Mouse (Mus musculus): ENCODE data around the gene Rgs7. TPM values are rescaled to one million over a fixed set of nuclear protein-coding genes. Genes with fewer than 3 reads are reported as not detected.

Gene Rgs7
- polyA plus RNA-seq, 1 experiment from 2014 or later = 33.8 TPM

DNA sequence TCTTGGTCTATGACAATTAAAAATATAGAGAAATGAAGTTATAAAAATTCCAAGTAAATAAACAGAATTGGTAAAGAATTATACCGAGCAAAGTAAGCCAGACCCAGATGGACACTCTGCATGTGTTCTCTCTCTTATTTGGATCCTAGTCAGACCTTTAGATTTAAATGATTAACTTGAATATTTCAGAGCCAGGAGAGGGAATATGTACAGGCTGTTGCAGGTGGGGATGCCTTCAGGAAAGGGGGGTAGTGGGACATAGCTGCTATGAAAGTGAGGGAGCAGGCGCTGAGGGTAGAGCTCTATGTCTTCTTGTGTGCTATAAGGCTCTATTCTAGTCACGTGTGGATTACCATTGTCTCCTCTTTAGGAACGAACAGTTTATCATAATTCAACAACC is 296.5 kb downstream of the Rgs7 start:
- 92% methylated on average over 4 of the region's 4 CpGs for WGBS

DNA sequence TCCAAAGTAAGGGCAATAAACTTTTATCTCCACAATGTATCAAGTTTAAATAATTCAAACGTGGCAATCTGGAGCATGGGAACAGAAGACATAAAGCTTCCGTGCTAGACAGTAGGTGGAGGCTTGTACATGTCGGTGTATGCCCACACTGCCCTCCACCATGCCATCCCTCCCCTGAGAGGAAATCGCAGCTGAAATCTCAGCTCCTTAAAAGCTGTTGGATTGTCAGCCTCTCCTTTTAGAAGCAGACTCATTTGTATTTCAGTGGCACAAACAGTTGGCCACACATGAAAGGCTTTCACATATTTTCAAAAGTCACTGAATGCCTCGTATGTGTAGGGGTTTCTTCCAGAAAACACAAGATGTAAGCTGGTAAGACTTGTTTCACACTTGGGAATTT is 304.1 kb downstream of the Rgs7 start:
- no peaks in the 10 kb centered on the region for H3K4me1 ChIP-seq (ENCODE audit: control insufficient read depth, insufficient read depth, low read length)
- no peak for ATAC-seq (ENCODE audit: low FRiP score, low TSS enrichment)
- no peak overlapping the region for H3K9ac ChIP-seq (replicated peaks; ENCODE audit: low read length)
- 66% methylated on average over 5 of the region's 5 CpGs for whole genome bisulfite sequencing
- no peak overlapping the region for H3K4me2 ChIP-seq (ENCODE audit: low read length)
- H3K4me3 ChIP-seq (replicated peaks; ENCODE audit: low read depth, low read length) = no peak overlapping the region
- no peaks in the 10 kb centered on the region for H3K36me3 ChIP-seq (ENCODE audit: control insufficient read depth, insufficient read depth, low read length)
- H3K27me3 ChIP-seq (ENCODE audit: control insufficient read depth, insufficient read depth, low read length) = no peaks in the 10 kb centered on the region
- no peak overlapping the region for H3K27ac ChIP-seq (replicated peaks; ENCODE audit: low read depth, low read length)
- H3K9me3 ChIP-seq (ENCODE audit: control insufficient read depth, low read length) = no peaks in the 10 kb centered on the region
- peak; percentile 24 for DNase-seq

More for the DNA sequence above, 296.5 kb downstream of the Rgs7 start:
- no peaks in the 10 kb centered on the region for H3K4me1 ChIP-seq (ENCODE audit: control insufficient read depth, insufficient read depth, low read length)
- no peak for DNase-seq
- no peaks in the 10 kb centered on the region for H3K27me3 ChIP-seq (ENCODE audit: control insufficient read depth, insufficient read depth, low read length)
- H3K9ac ChIP-seq (replicated peaks; ENCODE audit: low read length) = no peak overlapping the region
- ATAC-seq (ENCODE audit: low FRiP score, low TSS enrichment) = no peak
- H3K4me2 ChIP-seq (ENCODE audit: low read length) = no peak overlapping the region
- no peak overlapping the region for H3K4me3 ChIP-seq (replicated peaks; ENCODE audit: low read depth, low read length)
- H3K27ac ChIP-seq (replicated peaks; ENCODE audit: low read depth, low read length) = no peak overlapping the region
- no peaks in the 10 kb centered on the region for H3K9me3 ChIP-seq (ENCODE audit: control insufficient read depth, low read length)
- no peaks in the 10 kb centered on the region for H3K36me3 ChIP-seq (ENCODE audit: control insufficient read depth, insufficient read depth, low read length)

DNA sequence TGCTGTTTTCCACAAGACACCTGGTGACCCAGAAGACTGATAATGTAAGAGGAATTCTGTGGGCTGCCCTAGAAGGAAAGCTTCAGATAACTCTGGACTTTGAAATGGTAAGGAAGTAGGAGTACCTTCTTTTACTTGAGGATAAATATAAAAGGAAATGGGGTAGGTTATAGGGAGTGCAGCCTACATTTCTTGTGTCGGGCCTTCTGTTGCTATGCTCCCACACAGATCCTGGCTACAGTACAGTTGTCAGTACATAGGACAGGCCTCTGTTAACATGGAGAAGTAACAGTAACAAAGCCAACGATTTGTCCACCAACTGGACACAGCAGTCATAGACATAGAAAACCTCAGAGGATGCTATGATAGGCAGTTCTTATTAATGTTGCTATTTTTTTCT is 307.1 kb downstream of the Rgs7 start:
- DNase-seq (no peak), ATAC-seq (ENCODE audit: low FRiP score, low TSS enrichment) (no peak)
- no peaks in the 10 kb centered on the region for H3K36me3 ChIP-seq (ENCODE audit: control insufficient read depth, insufficient read depth, low read length)
- no peak overlapping the region for H3K27ac ChIP-seq (replicated peaks; ENCODE audit: low read depth, low read length)
- H3K9me3 ChIP-seq (ENCODE audit: control insufficient read depth, low read length) = no peaks in the 10 kb centered on the region
- no peaks in the 10 kb centered on the region for H3K4me1 ChIP-seq (ENCODE audit: control insufficient read depth, insufficient read depth, low read length)
- H3K4me3 ChIP-seq (replicated peaks; ENCODE audit: low read depth, low read length) = no peak overlapping the region
- WGBS = 90% methylated on average over 2 of the region's 2 CpGs
- H3K9ac ChIP-seq (replicated peaks; ENCODE audit: low read length) = no peak overlapping the region
- H3K27me3 ChIP-seq (ENCODE audit: control insufficient read depth, insufficient read depth, low read length) = no peaks in the 10 kb centered on the region
- H3K4me2 ChIP-seq (ENCODE audit: low read length) = no peak overlapping the region

DNA sequence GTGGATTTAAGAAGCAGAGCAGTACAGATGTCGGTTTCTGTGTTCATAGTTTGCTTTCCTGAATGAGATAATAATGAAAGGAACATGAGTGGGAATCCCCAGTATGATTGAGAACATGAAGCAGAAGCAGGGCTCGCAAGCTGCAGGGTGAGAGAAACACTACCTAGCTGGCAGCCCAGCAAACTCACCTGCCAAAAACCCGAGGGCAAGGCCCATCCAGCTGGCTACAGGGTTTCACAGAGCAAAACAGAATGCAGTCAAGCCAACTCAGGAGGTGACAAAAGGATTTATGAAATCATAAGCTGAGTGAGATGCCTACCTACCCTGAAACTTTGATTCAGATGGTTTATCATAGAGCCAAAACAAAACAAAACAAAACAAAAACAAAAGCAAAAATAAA is 307.6 kb downstream of the Rgs7 start:
- no peaks in the 10 kb centered on the region for H3K36me3 ChIP-seq (ENCODE audit: control insufficient read depth, insufficient read depth, low read length)
- ATAC-seq (ENCODE audit: low FRiP score, low TSS enrichment) (no peak), DNase-seq (no peak)
- no peak overlapping the region for H3K9ac ChIP-seq (replicated peaks; ENCODE audit: low read length)
- no peaks in the 10 kb centered on the region for H3K27me3 ChIP-seq (ENCODE audit: control insufficient read depth, insufficient read depth, low read length)
- H3K4me1 ChIP-seq (ENCODE audit: control insufficient read depth, insufficient read depth, low read length) = no peaks in the 10 kb centered on the region
- no peak overlapping the region for H3K4me2 ChIP-seq (ENCODE audit: low read length)
- no peak overlapping the region for H3K4me3 ChIP-seq (replicated peaks; ENCODE audit: low read depth, low read length)
- WGBS = 78% methylated on average over 3 of the region's 3 CpGs
- no peak overlapping the region for H3K27ac ChIP-seq (replicated peaks; ENCODE audit: low read depth, low read length)
- no peaks in the 10 kb centered on the region for H3K9me3 ChIP-seq (ENCODE audit: control insufficient read depth, low read length)

DNA sequence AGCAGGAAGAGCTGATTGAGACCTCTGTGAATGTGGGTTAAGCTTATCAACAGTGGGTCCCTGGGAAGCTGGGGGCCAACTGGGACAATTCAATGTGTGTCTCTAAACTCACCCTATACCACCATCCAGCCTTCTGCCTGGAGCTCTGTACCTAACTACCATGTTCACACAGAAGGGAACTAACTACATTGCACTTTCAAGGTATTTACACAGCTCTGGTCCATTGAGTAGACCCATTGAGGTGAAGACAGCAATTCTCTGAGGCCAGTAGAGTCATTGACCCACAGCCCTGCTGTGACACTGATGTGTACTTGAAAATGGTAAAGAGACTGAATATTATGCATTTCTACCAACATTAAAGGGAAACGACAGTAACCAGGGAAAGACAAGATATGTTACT is 313.6 kb downstream of the Rgs7 start:
- H3K9ac ChIP-seq (replicated peaks; ENCODE audit: low read length) = no peak overlapping the region
- DNase-seq (no peak), ATAC-seq (ENCODE audit: low FRiP score, low TSS enrichment) (no peak)
- H3K9me3 ChIP-seq (ENCODE audit: control insufficient read depth, low read length) = no peaks in the 10 kb centered on the region
- no peak overlapping the region for H3K4me3 ChIP-seq (replicated peaks; ENCODE audit: low read depth, low read length)
- H3K27ac ChIP-seq (replicated peaks; ENCODE audit: low read depth, low read length) = no peak overlapping the region
- H3K4me2 ChIP-seq (ENCODE audit: low read length) = no peak overlapping the region
- H3K27me3 ChIP-seq (ENCODE audit: control insufficient read depth, insufficient read depth, low read length) = no peaks in the 10 kb centered on the region
- no peaks in the 10 kb centered on the region for H3K36me3 ChIP-seq (ENCODE audit: control insufficient read depth, insufficient read depth, low read length)
- H3K4me1 ChIP-seq (ENCODE audit: control insufficient read depth, insufficient read depth, low read length) = no peaks in the 10 kb centered on the region
- 85% methylated on average over 1 of the region's 1 CpGs for WGBS

DNA sequence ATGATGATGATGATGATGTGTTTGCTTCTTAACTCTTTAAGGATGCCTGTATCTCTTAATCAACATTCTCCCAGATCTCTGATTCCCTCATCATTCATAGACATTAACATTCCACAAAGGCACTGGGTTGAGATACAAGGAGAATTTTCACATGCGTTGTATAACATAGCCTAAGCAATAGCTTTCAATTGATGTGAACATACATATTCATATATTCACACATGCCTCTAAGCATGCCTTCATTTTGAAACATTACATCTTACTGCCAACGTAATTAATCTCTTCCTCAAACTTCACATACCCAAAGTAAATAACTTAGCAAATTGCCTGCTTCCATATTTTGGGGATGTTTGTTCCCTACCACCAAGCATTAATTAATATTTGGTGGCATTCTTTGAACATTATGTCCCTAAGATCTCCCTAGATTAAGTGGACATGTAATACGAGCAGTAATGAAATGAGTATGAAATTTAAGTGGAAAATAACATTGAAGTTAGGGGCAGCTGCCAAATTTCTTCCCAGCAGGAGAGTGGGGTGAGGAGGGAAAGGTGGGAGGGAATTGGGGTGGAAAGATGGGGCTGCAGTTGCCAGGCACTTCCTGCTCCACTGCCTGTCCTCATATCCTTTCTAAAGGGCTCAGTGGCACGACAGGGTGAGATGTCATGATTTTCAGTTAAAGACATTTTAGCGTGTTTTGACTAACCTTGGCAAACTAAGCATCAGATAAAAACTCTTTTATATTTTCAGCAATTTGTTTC is 317.2 kb downstream of the Rgs7 start:
- 78% methylated on average over 5 of the region's 5 CpGs for WGBS
- H3K36me3 ChIP-seq (ENCODE audit: control insufficient read depth, insufficient read depth, low read length) = no peaks in the 10 kb centered on the region
- H3K4me1 ChIP-seq (ENCODE audit: control insufficient read depth, insufficient read depth, low read length) = no peaks in the 10 kb centered on the region
- no peak overlapping the region for H3K4me3 ChIP-seq (replicated peaks; ENCODE audit: low read depth, low read length)
- DNase-seq = no peak
- H3K9ac ChIP-seq (replicated peaks; ENCODE audit: low read length) = no peak overlapping the region
- ATAC-seq (ENCODE audit: low FRiP score, low TSS enrichment) = no peak
- H3K27ac ChIP-seq (replicated peaks; ENCODE audit: low read depth, low read length) = no peak overlapping the region
- no peaks in the 10 kb centered on the region for H3K27me3 ChIP-seq (ENCODE audit: control insufficient read depth, insufficient read depth, low read length)
- no peak overlapping the region for H3K4me2 ChIP-seq (ENCODE audit: low read length)
- no peaks in the 10 kb centered on the region for H3K9me3 ChIP-seq (ENCODE audit: control insufficient read depth, low read length)

DNA sequence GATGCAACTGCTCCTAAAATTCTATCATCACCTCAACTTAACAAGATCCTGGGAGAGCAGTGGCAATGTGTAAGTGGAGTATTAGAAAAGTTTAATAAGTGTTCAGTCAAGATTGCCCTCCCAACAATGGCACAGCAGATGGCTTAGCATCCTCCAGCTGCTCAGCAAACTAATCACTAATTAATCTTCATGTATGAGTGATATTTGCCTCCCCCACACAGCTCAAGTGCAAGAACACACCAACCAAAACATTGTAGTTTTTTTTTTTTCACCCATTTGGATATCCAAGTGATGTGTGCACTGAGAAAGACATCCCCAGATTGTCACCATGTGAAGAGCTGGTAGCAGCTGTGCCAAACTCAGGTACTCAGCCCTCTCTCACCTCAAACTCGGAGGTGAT is 336.8 kb downstream of the Rgs7 start:
- Histone ChIP-seq H3K4me1 (ENCODE audit: control insufficient read depth, insufficient read depth, low read length) (no peaks in the 10 kb centered on the region), H3K9ac (replicated peaks; ENCODE audit: low read length) (no peak overlapping the region), H3K36me3 (ENCODE audit: control insufficient read depth, insufficient read depth, low read length) (no peaks in the 10 kb centered on the region), H3K9me3 (ENCODE audit: control insufficient read depth, low read length) (no peaks in the 10 kb centered on the region), H3K27me3 (ENCODE audit: control insufficient read depth, insufficient read depth, low read length) (no peaks in the 10 kb centered on the region), H3K4me2 (ENCODE audit: low read length) (no peak overlapping the region), H3K4me3 (replicated peaks; ENCODE audit: low read depth, low read length) (no peak overlapping the region), H3K27ac (replicated peaks; ENCODE audit: low read depth, low read length) (no peak overlapping the region)
- ATAC-seq (ENCODE audit: low FRiP score, low TSS enrichment) (no peak), DNase-seq (no peak)
- 88% methylated on average over 1 of the region's 1 CpGs for WGBS

DNA sequence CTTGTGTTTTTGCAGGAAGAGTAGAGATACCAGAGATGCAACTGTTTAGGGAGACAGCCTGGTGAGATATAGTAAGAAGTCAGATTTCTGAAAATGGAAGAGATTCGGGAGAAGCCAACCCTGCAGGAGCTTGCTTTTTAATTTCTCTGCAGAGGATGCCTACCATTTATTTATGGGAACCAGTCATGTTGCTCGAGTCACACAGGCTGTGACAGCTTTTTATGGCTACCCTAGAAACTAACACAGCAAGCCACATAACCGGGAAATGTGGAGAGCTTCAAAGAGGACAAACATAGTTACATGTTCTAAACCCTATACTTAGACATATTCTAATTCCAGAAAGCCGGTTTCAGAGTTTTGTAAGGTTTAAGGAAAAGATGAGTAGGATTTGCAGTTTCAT is 349.2 kb downstream of the Rgs7 start:
- Histone ChIP-seq H3K4me3 (replicated peaks; ENCODE audit: low read depth, low read length) (no peak overlapping the region), H3K36me3 (ENCODE audit: control insufficient read depth, insufficient read depth, low read length) (no peaks in the 10 kb centered on the region), H3K27ac (replicated peaks; ENCODE audit: low read depth, low read length) (no peak overlapping the region), H3K9ac (replicated peaks; ENCODE audit: low read length) (no peak overlapping the region), H3K4me2 (ENCODE audit: low read length) (no peak overlapping the region), H3K9me3 (ENCODE audit: control insufficient read depth, low read length) (no peaks in the 10 kb centered on the region), H3K27me3 (ENCODE audit: control insufficient read depth, insufficient read depth, low read length) (no peaks in the 10 kb centered on the region), H3K4me1 (ENCODE audit: control insufficient read depth, insufficient read depth, low read length) (no peaks in the 10 kb centered on the region)
- no peak for DNase-seq
- 92% methylated on average over 4 of the region's 4 CpGs for WGBS
- no peak for ATAC-seq (ENCODE audit: low FRiP score, low TSS enrichment)

DNA sequence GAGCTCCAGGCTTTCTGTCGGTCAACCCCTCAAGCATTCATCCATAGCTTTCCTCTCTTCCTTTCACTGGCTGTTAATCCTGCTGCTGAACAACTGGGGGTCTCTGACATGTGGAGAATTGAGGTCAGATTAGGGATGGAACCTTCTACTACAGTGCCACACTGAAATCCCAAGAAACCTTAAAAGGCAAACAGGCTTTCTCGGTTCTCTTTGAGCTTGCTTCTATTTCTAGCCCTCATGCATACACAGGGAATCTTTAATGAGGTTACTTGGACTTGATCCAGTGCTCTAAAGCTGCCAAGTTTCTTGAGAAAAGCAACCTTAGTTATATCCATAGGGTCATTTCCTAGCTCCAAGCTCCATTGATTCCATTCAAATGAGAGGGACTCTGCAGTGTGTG is 363.8 kb downstream of the Rgs7 start:
- WGBS = 3% methylated on average over 2 of the region's 2 CpGs
- no peak overlapping the region for H3K4me3 ChIP-seq (replicated peaks; ENCODE audit: low read depth, low read length)
- no peak overlapping the region for H3K9ac ChIP-seq (replicated peaks; ENCODE audit: low read length)
- ATAC-seq (ENCODE audit: low FRiP score, low TSS enrichment) (peak; percentile 59), DNase-seq (peak; percentile 79)
- no peaks in the 10 kb centered on the region for H3K27me3 ChIP-seq (ENCODE audit: control insufficient read depth, insufficient read depth, low read length)
- H3K9me3 ChIP-seq (ENCODE audit: control insufficient read depth, low read length) = no peaks in the 10 kb centered on the region
- H3K36me3 ChIP-seq (ENCODE audit: control insufficient read depth, insufficient read depth, low read length) = no peaks in the 10 kb centered on the region
- no peak overlapping the region for H3K27ac ChIP-seq (replicated peaks; ENCODE audit: low read depth, low read length)
- no peak overlapping the region for H3K4me2 ChIP-seq (ENCODE audit: low read length)
- peaks cover 5% of the 10 kb centered on the region for H3K4me1 ChIP-seq (ENCODE audit: control insufficient read depth, insufficient read depth, low read length)

All from midbrain, embryonic 14.5 days (tissue).